Mouse (Mus musculus): Measurements from ENCODE around the gene Nos3.

Nos3 gene

GRCm38 (mm10) chr5:24364508-24364907, at the start of gene Nos3:
Gene Nos3 (plus strand): TSS chr5:24364810.
- DNase-seq (ENCODE audit: low spot score in 2 of 2) = no peak

GRCm38 (mm10) chr5:24319776-24320466, 44.7 kb upstream of the Nos3 start:
- no peak for DNase-seq (ENCODE audit: low spot score in 2 of 2)

GRCm38 (mm10) chr5:24320467-24320813, 44.2 kb upstream of the Nos3 start:
- no peak for DNase-seq (ENCODE audit: low spot score in 2 of 2)

- no peak for DNase-seq (ENCODE audit: low spot score in 2 of 2)
Measured at GRCm38 (mm10) chr5:24320894-24321293, 43.7 kb upstream of the Nos3 start.

- DNase-seq (ENCODE audit: low spot score in 2 of 2) = no peak
Measured at GRCm38 (mm10) chr5:24321711-24322682, 42.6 kb upstream of the Nos3 start.

- DNase-seq (ENCODE audit: low spot score in 2 of 2) = no peak
Measured at GRCm38 (mm10) chr5:24325251-24325650, 39.4 kb upstream of the Nos3 start.

GRCm38 (mm10) chr5:24326166-24326841, 38.3 kb upstream of the Nos3 start:
- no peak for DNase-seq (ENCODE audit: low spot score in 2 of 2)

GRCm38 (mm10) chr5:24326842-24327417, 37.7 kb upstream of the Nos3 start:
- DNase-seq (ENCODE audit: low spot score in 2 of 2) = no peak

- no peak for DNase-seq (ENCODE audit: low spot score in 2 of 2)
Measured at GRCm38 (mm10) chr5:24328813-24329211, 35.8 kb upstream of the Nos3 start.

- peak in 1 of 2 experiments; percentile 58 for DNase-seq (ENCODE audit: low spot score in 2 of 2)
Measured at GRCm38 (mm10) chr5:24329212-24329964, 35.2 kb upstream of the Nos3 start.

GRCm38 (mm10) chr5:24329965-24330298, 34.7 kb upstream of the Nos3 start:
- DNase-seq (ENCODE audit: low spot score in 2 of 2) = peak in 1 of 2 experiments; percentile 57

- no peak for DNase-seq (ENCODE audit: low spot score in 2 of 2)
Measured at GRCm38 (mm10) chr5:24332401-24332800, 32.2 kb upstream of the Nos3 start.

GRCm38 (mm10) chr5:24334749-24335148, 29.9 kb upstream of the Nos3 start:
- DNase-seq (ENCODE audit: low spot score in 2 of 2) = no peak

- peak in 1 of 2 experiments; percentile 63 for DNase-seq (ENCODE audit: low spot score in 2 of 2)
Measured at GRCm38 (mm10) chr5:24335888-24336511, 28.6 kb upstream of the Nos3 start.

GRCm38 (mm10) chr5:24337366-24337765, 27.2 kb upstream of the Nos3 start:
- DNase-seq (ENCODE audit: low spot score in 2 of 2) = no peak

- no peak for DNase-seq (ENCODE audit: low spot score in 2 of 2)
Measured at GRCm38 (mm10) chr5:24337821-24338220, 26.8 kb upstream of the Nos3 start.

- no peak for DNase-seq (ENCODE audit: low spot score in 2 of 2)
Measured at GRCm38 (mm10) chr5:24342205-24342963, 22.2 kb upstream of the Nos3 start.

GRCm38 (mm10) chr5:24342966-24343365, 21.6 kb upstream of the Nos3 start:
- peak in 1 of 2 experiments; percentile 58 for DNase-seq (ENCODE audit: low spot score in 2 of 2)

- no peak for DNase-seq (ENCODE audit: low spot score in 2 of 2)
Measured at GRCm38 (mm10) chr5:24343379-24343778, 21.2 kb upstream of the Nos3 start.

GRCm38 (mm10) chr5:24343977-24344436, 20.6 kb upstream of the Nos3 start:
- DNase-seq (ENCODE audit: low spot score in 2 of 2) = no peak

Data from spleen, postnatal 4 days (tissue).